Mouse (Mus musculus) A20 (cell line): ENCODE data around the gene Siah3.

Experiments used
- DNase-seq: peaks from one replicate; pipeline ENCODE4 v3.0.0-alpha.2; 2011; ENCODE audit warnings: low read depth, low spot score

Siah3 gene

GRCm38 (mm10) chr14:75463171-75463570 lies 7.4 kb downstream of the Siah3 start:
- no peak for DNase-seq

GRCm38 (mm10) chr14:75468941-75469340 lies 13.2 kb downstream of the Siah3 start:
- no peak for DNase-seq

GRCm38 (mm10) chr14:75473061-75473930 lies 17.5 kb downstream of the Siah3 start:
- DNase-seq, result no peak

- DNase-seq, result no peak
Measured at GRCm38 (mm10) chr14:75475887-75476286, 20.1 kb downstream of the Siah3 start.

- DNase-seq, result no peak
Measured at GRCm38 (mm10) chr14:75482231-75483175, 26.7 kb downstream of the Siah3 start.

GRCm38 (mm10) chr14:75483176-75483546 lies 27.4 kb downstream of the Siah3 start:
- no peak for DNase-seq

- DNase-seq, result no peak
Measured at GRCm38 (mm10) chr14:75487932-75488331, 32.1 kb downstream of the Siah3 start.

- DNase-seq, result no peak
Measured at GRCm38 (mm10) chr14:75493555-75494194, 37.9 kb downstream of the Siah3 start.

- no peak for DNase-seq
Measured at GRCm38 (mm10) chr14:75494926-75495325, 39.1 kb downstream of the Siah3 start.

- no peak for DNase-seq
Measured at GRCm38 (mm10) chr14:75501501-75501990, 45.8 kb downstream of the Siah3 start.

GRCm38 (mm10) chr14:75502446-75502845 lies 46.7 kb downstream of the Siah3 start:
- no peak for DNase-seq

GRCm38 (mm10) chr14:75504255-75504654 lies 48.5 kb downstream of the Siah3 start:
- DNase-seq, result no peak

GRCm38 (mm10) chr14:75505126-75505840 lies 49.5 kb downstream of the Siah3 start:
- DNase-seq, result no peak

GRCm38 (mm10) chr14:75506246-75506645 lies 50.5 kb downstream of the Siah3 start:
- DNase-seq, result no peak

- no peak for DNase-seq
Measured at GRCm38 (mm10) chr14:75510125-75510524, 54.3 kb downstream of the Siah3 start.

- no peak for DNase-seq
Measured at GRCm38 (mm10) chr14:75512946-75513345, 57.2 kb downstream of the Siah3 start.

GRCm38 (mm10) chr14:75516161-75516560 lies 60.4 kb downstream of the Siah3 start:
- DNase-seq, result no peak

GRCm38 (mm10) chr14:75516917-75517595 lies 61.3 kb downstream of the Siah3 start:
- DNase-seq, result no peak

GRCm38 (mm10) chr14:75518196-75518887 lies 62.6 kb downstream of the Siah3 start:
- no peak for DNase-seq

GRCm38 (mm10) chr14:75518899-75519298 lies 63.1 kb downstream of the Siah3 start:
- DNase-seq, result no peak
